Mouse (Mus musculus) ZHBTc4 (cell line): Measurements from ENCODE around the gene Nkiras1.
"Not testable (repeated sequence)": the region's sequence is repeated elsewhere in the genome, so short reads cannot be mapped to it uniquely, and the experiment has no call there.

ENCODE experiments used
- DNase-seq: peaks from one replicate; pipeline ENCODE4 v3.0.0-alpha.2; 2011; ENCODE audit warnings: low read depth, low spot score

The Nkiras1 gene

GRCm38 (mm10) chr14:18270529-18271441, at the start of gene Nkiras1, which contains the start of gene Rpl15:
Nkiras1 (plus strand) TSS chr14:18271136.
Rpl15 (minus strand) TSS chr14:18271391.
- peak; percentile 99 for DNase-seq

DNA sequence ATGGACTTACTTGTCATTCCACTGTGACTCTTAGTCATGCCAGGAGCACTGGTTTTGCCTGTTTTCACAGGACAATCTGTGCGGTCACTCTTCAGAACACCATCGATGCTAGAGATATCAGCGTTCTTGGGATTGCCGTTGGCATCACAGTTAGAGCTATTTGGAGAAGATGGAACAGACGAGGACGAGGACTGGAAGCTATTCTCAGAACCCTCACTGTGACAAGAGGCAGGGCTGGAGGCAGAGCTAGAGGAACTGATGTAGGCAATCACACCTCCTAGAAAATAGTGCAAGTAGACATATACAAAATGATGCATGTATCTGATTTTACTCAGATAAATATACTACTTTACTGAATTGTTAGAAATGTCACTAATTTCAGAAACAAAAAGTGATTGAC, 49.0 kb upstream of the Nkiras1 start:
- DNase-seq, result no peak

DNA sequence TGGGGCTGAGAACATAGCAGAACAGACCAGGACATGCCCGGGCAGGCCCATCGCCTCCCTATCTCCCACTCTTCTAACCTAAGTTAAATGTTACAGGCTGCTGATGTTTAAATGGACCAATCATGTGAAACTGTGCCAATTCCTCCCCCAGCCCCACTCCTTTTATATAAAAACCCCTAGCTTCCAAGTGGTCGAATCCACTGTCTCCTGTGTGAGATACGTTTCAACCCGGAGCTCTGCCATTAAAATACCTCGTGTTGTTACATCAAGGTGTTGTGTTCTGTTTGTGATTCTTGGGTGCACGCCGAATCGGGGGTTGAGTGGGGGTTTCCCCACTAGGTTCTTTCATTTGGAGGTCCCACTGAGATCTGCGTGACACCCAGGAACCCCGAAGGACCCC, 45.5 kb upstream of the Nkiras1 start:
- DNase-seq, result not testable (repeated sequence)

DNA sequence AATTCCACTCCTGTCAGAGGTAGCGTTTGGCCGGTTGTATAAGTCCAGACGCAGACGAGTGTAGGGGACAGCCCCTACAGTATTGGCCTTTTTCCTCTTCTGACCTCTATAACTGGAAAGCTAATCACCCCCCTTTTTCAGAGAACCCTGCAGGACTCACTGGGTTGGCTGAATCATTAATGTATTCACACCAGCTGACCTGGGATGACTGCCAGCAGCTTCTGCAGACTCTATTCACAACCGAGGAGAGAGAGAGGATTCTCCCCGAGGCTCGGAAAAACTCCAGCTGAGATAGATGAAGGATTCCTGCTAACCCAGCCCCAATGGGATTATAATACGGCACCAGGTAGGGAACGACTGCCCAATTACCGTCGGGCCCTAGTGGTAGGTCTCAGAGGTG, 44.8 kb upstream of the Nkiras1 start:
- DNase-seq, result not testable (repeated sequence)

GRCm38 (mm10) chr14:18229751-18230150, 41.2 kb upstream of the Nkiras1 start:
- DNase-seq, result not testable (repeated sequence)

- DNase-seq, result not testable (repeated sequence)
These were observed 39.1 kb upstream of the Nkiras1 start for GRCm38 (mm10) chr14:18231866-18232265.

DNA sequence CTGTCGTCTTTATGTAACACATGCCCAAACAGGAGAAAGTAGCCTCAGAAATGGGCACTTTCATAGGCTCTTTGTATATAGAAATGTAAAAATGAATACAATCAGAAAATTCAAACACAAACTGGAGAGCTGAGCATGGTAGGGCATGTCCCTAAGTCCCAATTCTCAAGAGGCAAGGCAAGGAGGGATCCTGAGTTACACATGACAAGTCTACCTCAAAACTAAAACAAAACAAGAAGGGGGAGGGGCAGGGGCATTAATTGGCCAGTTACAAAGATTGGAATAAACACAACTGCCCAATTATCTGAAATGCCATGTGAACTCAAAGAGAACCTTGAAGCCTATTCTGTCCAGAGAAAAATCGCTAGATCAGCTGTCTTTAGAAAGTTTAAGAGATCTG, 37.9 kb upstream of the Nkiras1 start:
- DNase-seq, result no peak

- DNase-seq, result no peak
These were observed 36.7 kb upstream of the Nkiras1 start for GRCm38 (mm10) chr14:18233981-18234960.

DNA sequence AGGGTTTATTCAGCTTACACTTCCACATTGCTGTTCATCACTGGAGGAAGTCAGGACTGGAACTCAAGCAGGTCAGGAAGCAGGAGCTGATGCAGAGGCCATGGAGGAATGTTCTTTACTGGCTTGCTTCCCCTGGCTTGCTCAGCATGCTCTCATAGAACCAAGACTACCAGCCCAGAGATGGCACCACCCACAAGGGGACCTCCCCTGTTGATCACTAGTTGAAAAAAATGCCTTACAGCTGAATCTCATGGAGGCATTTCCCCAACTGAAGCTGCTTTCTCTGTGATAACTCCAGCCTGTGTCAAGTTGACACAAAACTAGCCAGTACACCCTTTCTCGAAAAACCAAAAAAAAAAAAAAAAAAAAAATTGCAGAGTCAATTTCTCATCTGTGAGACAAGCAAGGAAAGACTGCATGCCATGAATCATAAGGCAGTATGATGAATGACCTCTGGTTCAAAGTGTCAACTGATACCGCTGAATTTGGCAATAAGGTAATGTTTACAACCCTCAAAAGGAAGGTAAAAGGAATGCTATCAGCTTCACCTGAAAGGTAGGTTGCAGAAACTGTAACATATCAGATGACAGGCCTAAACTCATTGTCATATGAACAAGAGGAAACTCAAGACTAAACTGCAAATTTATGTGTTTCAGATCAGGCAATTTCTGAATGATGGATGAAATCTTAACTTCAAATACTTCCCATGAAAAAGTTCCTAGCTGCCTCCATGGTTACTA, 34.3 kb upstream of the Nkiras1 start:
- not testable (repeated sequence) for DNase-seq

GRCm38 (mm10) chr14:18237381-18237780, 33.6 kb upstream of the Nkiras1 start:
- DNase-seq, result no peak

DNA sequence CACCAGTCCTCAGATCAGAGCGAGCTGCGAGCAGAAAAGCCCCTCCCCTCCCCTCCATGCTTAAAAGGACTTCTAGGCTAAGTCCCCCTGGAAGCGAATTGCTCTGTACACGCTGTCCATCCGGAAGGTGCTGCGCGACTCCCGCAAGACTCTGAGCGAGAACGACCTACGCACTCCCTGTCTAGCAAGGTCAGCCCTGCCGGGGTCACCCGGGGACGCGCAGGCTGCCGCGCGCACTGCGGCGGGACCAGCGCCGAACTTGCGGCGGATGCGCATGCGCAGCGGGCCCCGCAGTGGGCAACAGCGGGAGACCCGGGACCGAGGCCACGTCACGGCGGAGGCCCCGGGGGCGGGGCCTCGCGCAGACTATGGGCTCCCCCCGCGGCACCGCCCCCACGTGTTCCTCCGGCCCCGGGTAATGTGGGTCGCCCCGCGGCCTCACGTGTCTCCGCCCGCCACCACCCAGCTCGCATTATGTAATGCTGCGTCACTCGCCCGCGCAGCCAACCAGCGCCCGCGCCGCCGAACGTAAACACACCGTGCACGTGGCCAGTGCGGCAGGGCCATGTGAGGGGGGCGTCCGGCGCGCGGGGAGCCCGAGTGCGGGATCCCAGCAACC, 32.7 kb upstream of the Nkiras1 start:
- peak; percentile 98 for DNase-seq

DNA sequence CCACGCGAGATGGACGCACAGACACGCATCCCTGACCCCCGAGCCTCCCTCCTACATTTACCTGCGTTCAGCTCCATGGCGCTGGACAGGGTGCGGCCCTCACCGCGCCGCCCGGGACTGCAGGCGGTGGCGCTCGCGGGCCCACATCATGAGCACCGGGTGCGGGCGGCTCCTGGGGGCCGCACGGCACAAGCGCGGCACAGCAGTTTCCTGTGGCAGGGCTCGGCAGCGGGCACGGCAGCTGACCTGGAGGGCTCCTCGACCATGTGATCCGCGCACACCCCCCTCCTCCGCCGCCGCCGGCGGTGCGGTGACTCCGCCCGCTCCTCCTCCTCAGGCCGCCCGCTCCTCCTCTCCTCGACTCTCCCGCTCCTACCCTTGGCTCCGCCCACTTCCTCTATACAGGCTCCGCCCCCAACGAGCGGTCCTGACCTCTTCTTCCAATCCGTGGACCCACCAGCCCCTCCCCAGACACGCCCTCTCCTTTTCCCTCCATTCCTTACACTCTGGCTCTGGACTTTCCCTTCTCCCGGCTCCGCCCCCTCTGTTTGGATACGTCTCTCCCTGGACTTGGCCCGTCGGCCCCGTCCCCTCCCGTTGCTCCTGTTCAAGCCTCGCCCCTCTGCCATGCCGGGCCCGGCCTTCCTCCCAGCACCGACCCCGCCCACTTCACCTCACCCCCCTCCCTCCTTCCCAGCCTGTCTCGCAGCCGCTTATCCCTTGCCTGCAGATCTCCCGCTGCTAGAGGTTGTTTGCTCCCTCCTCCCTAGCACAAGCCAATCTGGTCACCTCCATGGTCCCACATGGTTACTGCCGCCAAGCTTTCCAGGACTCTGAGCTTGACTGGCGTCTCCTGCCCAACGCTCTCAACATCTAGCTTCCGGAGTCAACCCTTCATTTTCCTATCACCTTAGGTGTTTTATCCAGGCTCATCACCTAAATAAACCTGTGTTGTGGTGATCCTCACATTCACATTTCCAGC, 31.9 kb upstream of the Nkiras1 start, which contains the start of gene Nr1d2:
Nr1d2 (minus strand) TSS at position 378 of the 982 bp plus-strand sequence.
- DNase-seq, result peak; percentile 100

- DNase-seq, result no peak
These were observed 30.8 kb upstream of the Nkiras1 start for GRCm38 (mm10) chr14:18240132-18240531.

GRCm38 (mm10) chr14:18241786-18242185, 29.1 kb upstream of the Nkiras1 start:
- DNase-seq, result no peak

GRCm38 (mm10) chr14:18242638-18243130, 28.3 kb upstream of the Nkiras1 start:
- DNase-seq, result peak; percentile 24

- DNase-seq, result peak; percentile 52
These were observed 9.7 kb upstream of the Nkiras1 start for GRCm38 (mm10) chr14:18261203-18261602.

GRCm38 (mm10) chr14:18263427-18263826, 7.5 kb upstream of the Nkiras1 start:
- no peak for DNase-seq

GRCm38 (mm10) chr14:18269947-18270528, 898 bp upstream of the Nkiras1 start:
- DNase-seq, result peak; percentile 59

GRCm38 (mm10) chr14:18271666-18272065, 730 bp downstream of the Nkiras1 start:
- no peak for DNase-seq
